Mouse (Mus musculus) natural killer cell, adult 2 months (primary cell): Measurements from ENCODE around the gene Txnl4b.

Experiments
- DNase-seq, 2 experiments: peaks; one replicate each; pipeline ENCODE4 v3.0.0; 2022; ENCODE audit warnings: low spot score in 2 of 2

The Txnl4b gene

GRCm38 (mm10) chr8:109565498-109566333, at the start of gene Txnl4b, which contains the start of gene Dhx38:
Gene Txnl4b (plus strand): TSS chr8:109565892.
Gene Dhx38 (minus strand): TSS chr8:109565861.
- DNase-seq: peak; percentile 98

- DNase-seq: no peak
These were observed 41.7 kb upstream of the Txnl4b start for GRCm38 (mm10) chr8:109524008-109524407.

GRCm38 (mm10) chr8:109535140-109535990, 30.3 kb upstream of the Txnl4b start:
- peak in 1 of 2 experiments; percentile 21 for DNase-seq

GRCm38 (mm10) chr8:109536703-109537102, 29.0 kb upstream of the Txnl4b start:
- DNase-seq: peak; percentile 27 to 58

GRCm38 (mm10) chr8:109542165-109542564, 23.5 kb upstream of the Txnl4b start:
- no peak for DNase-seq

GRCm38 (mm10) chr8:109542748-109543519, 22.8 kb upstream of the Txnl4b start:
- DNase-seq: no peak

- DNase-seq: no peak
These were observed 21.6 kb upstream of the Txnl4b start for GRCm38 (mm10) chr8:109544049-109544448.

- no peak for DNase-seq
These were observed 14.0 kb upstream of the Txnl4b start for GRCm38 (mm10) chr8:109551663-109552062.

- DNase-seq: no peak
These were observed 1.8 kb upstream of the Txnl4b start for GRCm38 (mm10) chr8:109563881-109564280.

- DNase-seq: no peak
These were observed 926 bp upstream of the Txnl4b start for GRCm38 (mm10) chr8:109564766-109565165.

- DNase-seq: no peak
These were observed 5.4 kb downstream of the Txnl4b start for GRCm38 (mm10) chr8:109571139-109571538.

GRCm38 (mm10) chr8:109576311-109576710, 10.6 kb downstream of the Txnl4b start:
- DNase-seq: no peak

GRCm38 (mm10) chr8:109578900-109579301, 13.2 kb downstream of the Txnl4b start, which contains the start of gene Hp:
Gene Hp (minus strand): TSS chr8:109579172.
- no peak for DNase-seq

- DNase-seq: no peak
These were observed 18.6 kb downstream of the Txnl4b start for GRCm38 (mm10) chr8:109584293-109584692.

GRCm38 (mm10) chr8:109584830-109585229, 19.1 kb downstream of the Txnl4b start:
- DNase-seq: no peak

- DNase-seq: no peak
These were observed 20.0 kb downstream of the Txnl4b start for GRCm38 (mm10) chr8:109585652-109586051.

- no peak for DNase-seq
These were observed 21.3 kb downstream of the Txnl4b start for GRCm38 (mm10) chr8:109586972-109587504.

- no peak for DNase-seq
These were observed 25.2 kb downstream of the Txnl4b start for GRCm38 (mm10) chr8:109590901-109591300.

GRCm38 (mm10) chr8:109591367-109591766, 25.7 kb downstream of the Txnl4b start:
- DNase-seq: no peak

GRCm38 (mm10) chr8:109592164-109592563, 26.5 kb downstream of the Txnl4b start:
- no peak for DNase-seq

- peak in 1 of 2 experiments; percentile 8 for DNase-seq
These were observed 27.6 kb downstream of the Txnl4b start for GRCm38 (mm10) chr8:109593117-109593788.
